Mouse (Mus musculus): ENCODE data around the gene Sars2. TPM values are rescaled to one million over a fixed set of nuclear protein-coding genes. Genes with fewer than 3 reads are reported as not detected.

The Sars2 gene
- total RNA-seq, 2 experiments from 2014 or later, result 1.3 to 4.4 TPM

DNA sequence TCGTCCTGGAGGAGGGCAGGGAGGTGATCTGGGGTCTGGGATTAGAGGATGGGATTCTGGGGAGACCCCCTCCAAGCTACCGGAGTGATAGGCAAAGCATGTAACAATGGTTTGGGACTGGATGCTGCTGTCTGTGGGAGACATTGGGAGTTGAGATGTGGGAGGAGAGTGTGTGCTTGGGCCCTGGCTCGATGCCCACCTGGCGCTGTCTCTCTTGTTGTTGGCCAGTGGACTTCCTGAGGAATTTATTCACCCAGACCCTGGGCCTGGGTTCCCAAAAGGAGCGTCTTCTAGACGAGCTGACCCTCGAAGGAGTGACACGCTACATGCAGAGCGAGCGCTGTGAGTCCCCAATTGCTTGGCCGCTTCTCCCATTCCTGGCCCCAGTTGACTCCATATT, 30.1 kb downstream of the Sars2 start:
- no peak for ATAC-seq (replicated peaks; ENCODE audit: low FRiP score, poor library complexity, severe bottlenecking)

DNA sequence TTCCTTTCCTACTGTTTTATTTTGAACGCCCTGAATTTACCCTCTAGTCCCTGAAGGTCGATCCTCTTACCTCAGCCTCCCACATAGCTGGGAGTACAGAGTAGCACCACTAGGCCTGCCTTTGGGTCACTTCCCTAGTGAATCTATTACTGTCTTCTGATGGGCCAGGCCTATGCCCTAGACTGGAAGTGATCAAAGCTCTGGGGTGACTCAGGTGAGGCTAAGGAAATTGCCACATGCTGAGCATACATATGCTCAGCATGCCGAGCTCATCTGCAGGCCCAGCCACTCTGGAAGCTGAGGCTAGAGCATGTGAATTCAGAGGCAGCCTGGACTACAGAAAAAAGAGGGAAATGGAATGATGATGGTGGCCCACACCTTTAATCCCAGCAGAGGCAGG, 31.4 kb downstream of the Sars2 start:
- no peak for ATAC-seq (replicated peaks; ENCODE audit: low FRiP score, poor library complexity, severe bottlenecking)

DNA sequence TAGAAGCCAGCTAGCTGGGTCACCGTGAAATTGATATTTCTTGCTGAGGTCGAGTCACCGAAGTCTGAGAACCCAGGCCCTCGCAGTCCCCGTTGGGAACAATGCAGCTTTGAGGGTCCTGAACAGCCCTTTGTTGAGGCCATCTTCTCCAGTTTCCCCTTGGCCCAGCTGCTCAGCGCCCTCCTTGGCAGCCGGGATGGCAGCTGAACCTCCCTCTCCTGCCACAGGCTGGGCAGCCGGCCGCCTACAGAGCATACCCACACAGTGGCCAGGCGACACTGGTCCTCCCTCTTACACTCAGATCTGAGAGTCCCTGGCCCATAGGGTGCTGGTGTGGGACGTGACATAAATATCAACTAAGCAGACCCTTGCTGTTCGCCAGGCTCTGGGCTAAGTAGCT, 32.4 kb downstream of the Sars2 start:
- ATAC-seq (replicated peaks; ENCODE audit: low FRiP score, poor library complexity, severe bottlenecking), result no peak

DNA sequence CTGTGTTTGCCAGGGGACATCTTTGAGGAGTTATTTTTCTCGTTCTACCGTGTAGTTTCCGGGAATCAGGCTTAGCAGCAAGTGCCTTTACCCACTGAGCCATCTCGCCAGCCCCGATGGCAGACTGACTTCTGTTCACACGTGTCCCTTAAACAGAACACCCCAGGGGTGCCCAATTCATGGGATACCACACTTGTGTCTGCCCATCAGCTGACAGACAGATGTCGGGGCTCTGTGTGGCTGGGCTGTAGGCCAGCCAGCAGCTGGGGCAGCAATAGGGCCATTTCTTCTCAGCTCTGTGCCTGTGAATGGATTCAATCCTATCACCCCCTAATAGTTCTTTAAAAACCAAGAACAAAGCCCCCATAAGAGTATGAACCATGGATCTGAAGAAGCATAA, 33.3 kb downstream of the Sars2 start:
- no peak for ATAC-seq (replicated peaks; ENCODE audit: low FRiP score, poor library complexity, severe bottlenecking)

DNA sequence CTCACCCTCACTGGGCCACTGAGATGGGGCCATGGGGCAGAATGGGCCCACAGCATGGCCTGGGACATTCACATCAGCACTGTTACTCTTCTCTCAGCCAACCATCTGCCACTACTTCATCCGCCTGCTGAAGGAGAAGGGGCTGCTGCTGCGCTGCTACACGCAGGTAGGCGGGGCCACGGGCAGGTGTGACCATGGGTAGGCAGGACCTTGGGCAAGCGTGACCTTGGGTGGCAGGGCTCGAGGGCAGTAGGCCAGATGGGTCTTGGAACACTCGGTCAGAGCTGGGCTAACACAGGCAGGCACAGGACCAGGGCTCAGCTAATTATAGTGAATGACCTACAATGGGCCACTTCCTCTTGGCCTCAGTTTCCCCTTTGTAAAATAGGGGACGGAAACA, 37.0 kb downstream of the Sars2 start:
- no peak for ATAC-seq (replicated peaks; ENCODE audit: low FRiP score, poor library complexity, severe bottlenecking)

DNA sequence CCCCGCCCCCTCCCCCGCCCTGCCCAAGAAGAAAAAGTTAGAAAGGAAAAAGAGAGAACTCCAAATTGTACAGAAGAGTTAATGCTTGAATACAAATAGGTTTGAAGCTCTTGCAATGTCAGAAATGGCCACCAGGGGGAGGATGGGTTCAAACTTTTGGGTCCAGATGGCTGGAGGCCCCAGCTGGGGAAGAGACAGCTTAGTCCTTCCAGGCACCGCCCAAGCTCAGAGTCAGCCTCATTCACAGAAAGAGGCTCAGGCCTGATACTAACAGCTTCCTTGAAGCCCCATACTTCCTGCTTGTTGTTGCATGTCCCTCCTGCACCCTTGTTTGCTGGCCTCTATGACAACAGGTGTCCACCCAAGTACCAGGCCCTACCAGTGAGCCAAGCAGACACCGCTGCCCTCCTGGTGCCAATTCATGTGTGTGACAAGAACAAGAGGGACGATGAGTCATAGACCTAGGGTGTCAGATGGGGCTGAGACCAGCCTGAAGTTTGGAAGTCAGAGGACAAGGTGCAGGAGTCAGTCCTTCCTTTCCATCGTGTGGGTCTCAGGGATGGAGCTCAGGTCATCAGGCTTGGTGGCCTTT, 38.4 kb downstream of the Sars2 start:
- peak; percentile 73 for ATAC-seq (replicated peaks; ENCODE audit: low FRiP score, poor library complexity, severe bottlenecking)

DNA sequence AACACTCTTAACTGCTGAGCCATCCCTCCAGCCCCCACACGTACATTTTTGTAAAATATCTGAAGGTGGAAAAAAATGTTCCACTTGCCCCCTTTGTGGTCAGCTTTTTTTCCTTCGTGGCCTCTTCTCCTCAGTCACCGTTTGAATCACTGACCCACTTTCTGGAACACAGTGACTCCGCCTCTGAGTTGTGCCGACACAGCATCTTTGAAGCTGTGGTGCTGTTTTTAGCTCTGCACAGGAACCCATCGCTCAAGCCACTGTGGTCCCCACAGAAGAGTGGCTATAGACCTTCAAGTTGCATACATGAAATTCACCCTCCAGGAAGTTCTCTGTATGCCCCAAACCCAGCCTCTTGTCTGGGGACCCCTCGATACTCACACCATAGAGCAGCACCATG, 39.1 kb downstream of the Sars2 start:
- no peak for ATAC-seq (replicated peaks; ENCODE audit: low FRiP score, poor library complexity, severe bottlenecking)

DNA sequence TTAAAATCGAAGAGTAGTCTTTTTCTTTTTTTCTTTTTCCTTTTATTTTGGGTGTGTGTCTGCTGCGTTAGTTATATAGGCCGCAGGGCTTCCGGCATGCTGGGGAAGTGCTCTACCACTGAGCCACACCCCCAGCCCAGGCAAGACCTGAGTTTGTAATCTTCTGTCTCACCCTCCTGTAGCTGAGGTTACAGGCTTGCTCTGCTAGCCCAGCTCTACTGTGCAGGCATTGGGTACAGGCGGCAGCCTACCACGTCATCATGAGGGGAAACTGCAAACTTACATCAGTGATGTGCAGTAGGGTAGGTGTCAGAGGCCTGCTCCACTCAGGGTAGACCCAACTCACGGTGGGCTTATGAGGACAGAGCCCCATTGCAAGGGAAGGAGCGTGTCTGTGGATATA, 39.5 kb downstream of the Sars2 start:
- no peak for ATAC-seq (replicated peaks; ENCODE audit: low FRiP score, poor library complexity, severe bottlenecking)

DNA sequence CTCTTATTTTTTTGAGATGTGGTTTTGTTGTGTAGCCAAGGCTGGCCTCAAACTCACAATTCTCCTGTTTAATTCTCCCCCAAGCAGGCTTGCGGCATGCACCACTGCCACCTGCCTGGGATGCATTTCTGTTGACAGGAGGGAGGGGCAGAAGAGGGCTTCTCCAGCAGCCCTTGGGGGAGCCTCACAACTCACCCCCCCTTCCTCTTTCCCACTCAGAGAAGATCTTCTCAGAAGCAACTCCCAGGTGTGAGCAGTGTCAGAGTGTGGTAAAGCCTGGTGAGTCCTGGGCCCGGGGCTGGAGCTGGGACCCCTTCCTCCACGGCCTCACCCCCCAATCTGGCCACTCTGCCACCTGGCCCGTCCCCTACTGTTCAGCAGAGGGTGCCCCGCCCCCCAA, 43.4 kb downstream of the Sars2 start:
- ATAC-seq (replicated peaks; ENCODE audit: low FRiP score, poor library complexity, severe bottlenecking), result no peak

DNA sequence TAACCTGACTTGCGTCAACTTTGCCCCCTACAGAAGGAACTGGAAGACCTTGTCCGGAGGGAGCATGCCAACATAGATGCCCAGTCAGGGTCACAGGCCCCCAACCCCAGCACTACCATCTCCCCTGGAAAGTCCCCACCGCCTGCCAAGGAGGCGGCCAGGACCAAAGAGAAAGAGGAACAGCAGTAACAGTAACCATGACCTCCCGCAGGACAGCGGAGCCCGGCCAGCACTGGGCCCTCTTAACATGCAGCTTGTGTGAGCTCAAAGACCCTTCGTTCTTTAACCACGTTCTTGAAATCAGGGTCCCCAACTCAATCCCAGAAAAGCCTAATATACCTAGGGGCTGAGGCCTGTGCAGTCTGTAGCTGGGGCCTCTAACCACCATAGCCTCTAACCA, 46.1 kb downstream of the Sars2 start:
- no peak for ATAC-seq (replicated peaks; ENCODE audit: low FRiP score, poor library complexity, severe bottlenecking)

DNA sequence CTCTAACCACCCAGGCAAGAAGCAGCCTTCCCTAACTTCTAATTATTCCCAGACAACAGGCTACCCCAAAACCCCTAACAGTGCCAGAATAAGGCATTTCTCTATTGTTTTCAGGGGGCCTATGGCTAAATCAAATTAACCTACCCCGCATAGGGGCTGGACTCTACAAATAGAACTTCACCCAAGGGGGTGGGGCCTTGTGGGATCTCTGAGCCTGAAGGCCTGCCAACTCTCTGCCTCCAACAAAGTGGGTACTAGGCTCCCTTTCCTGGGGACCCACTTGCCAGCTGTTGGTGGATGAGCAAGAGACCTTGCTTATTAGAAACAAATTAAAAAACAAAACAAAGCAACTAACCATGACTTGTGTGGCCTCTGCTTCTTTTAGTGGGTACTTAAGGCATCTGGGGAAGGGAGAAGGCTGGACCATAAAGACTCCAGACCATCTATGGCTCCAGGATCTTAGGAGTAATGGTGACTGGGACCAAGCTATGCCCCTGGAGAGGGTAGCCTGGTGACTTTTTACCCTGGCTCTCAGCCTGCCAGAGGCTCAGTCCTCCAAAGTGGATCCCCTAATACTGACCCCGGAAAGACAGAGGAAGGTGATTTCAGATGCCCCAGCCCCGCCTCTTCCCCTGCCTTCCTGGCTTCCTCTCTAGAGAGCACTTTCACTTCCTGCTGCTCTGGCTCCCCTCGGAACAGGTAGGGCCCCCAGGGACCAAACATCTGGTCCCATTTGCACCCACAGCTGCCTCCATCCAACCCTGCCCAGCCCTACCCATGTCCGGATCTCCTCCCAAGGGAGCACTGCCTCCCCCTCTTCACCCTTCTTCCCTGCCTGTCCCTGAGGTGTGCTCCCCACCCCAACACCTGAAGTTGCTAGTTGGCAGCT, 46.8 kb downstream of the Sars2 start, which contains the start of gene Rinl:
TSS of gene Rinl (plus strand) at position 663 of the 889 bp plus-strand sequence.
- no peak for ATAC-seq (replicated peaks; ENCODE audit: low FRiP score, poor library complexity, severe bottlenecking)

DNA sequence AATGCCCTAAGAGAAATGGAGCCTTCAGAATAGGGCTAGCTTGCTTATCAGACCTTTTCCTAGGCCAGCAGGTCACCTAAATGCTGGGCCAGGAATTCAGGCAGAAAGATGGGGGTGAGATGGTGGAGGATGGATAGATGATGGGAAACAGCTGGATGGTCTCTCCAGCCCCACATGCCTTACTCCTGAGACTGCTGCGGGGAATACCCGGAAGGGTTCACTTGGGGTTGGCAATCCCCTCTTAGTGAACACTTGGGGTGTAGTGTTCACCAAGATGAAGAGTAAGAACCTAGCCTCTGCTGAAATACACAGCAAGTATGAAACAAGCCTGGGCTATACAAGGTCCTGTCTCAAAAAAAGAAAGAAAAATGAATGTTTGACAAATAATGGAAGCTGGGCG, 47.4 kb downstream of the Sars2 start:
- no peak for ATAC-seq (replicated peaks; ENCODE audit: low FRiP score, poor library complexity, severe bottlenecking)

DNA sequence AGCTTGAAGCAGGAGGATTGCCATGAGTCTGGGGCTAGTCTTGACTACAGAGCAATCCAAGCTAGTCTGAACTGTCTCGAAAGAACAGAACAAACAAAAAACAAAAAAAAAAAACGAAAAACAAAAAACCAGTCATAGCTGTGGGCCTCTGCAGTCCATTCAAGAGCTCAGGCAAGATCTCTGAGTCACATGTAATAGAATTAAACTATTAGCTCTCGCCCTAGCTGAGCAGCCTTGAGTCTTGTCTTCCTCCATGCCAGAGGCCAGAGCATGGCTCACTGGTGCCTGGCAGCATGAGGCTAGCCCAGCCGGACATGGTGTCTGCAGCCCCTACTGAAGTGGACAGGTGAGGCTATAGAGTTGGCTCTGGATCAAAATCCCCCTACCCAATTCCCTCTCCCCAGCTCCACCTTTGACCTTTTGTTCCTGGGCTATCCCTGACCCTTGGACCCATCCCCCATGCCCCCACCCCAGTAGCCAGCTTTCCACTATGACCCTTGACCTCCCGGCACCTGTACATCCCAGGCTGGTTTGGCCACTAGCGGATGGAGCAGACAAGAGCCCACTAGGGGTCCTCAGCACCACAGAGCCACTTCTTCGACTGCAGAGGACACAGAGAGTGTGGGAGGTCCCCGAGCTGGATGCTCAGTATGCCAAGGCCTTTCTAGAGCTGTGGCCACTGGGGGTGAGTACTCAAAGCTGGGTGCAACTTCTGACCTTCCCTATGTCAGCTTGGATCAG, 48.4 kb downstream of the Sars2 start:
- no peak for ATAC-seq (replicated peaks; ENCODE audit: low FRiP score, poor library complexity, severe bottlenecking)

DNA sequence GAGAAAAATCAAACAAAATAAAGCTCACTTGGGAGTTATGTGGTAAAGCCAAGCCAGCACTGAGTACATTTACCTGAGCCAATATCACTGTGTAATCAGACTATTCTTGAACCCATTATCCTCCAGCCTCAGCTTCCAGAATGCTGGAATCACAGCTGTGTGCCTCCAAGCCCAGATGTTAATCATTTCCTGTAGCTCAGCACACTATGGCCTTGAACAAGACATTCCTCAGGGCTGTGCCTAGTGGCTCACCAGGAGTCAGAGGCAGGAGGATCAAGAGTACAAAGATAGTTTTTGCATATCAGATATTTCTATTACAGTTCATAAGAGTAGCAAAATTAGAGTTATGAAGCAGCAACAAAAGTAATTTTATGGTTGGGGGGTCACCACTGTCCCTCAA, 49.9 kb downstream of the Sars2 start:
- no peak for ATAC-seq (replicated peaks; ENCODE audit: low FRiP score, poor library complexity, severe bottlenecking)

DNA sequence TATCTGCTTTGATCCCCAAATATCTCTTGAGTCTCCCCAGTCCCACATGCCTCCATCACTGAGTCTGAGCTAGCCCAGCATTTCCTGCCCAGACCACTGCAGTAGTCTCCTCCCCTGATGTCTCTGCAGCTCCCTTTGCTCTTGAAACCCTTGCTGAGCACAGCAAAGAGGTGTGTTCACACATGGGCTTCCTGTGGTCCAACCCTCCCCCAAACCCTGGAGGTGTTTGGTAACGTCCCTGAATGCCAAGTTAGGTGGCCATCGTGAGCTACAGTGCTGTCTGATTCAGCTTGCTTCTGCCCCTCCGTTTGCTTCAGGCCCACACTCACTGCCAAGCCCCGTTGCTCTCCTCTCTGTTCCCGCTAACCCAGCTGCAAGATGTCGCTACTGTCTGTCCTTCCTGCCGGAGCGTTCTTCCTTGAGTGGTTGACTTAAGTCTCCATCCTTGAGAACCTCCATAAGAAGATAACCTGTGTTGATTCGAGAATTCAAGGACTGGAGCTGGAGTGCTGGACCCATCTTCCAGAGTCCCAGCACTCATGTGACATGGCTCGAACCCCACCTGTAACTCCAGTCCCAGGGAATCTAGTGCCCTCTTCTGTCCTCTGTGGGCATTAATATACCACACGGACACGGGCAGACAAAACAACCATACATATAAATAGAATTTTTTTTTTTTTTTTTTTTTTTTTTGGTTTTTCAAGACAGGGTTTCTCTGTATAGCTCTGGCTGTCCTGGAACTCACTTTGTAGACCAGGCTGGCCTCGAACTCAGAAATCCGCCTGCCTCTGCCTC, 50.8 kb downstream of the Sars2 start:
- ATAC-seq (replicated peaks; ENCODE audit: low FRiP score, poor library complexity, severe bottlenecking), result no peak

DNA sequence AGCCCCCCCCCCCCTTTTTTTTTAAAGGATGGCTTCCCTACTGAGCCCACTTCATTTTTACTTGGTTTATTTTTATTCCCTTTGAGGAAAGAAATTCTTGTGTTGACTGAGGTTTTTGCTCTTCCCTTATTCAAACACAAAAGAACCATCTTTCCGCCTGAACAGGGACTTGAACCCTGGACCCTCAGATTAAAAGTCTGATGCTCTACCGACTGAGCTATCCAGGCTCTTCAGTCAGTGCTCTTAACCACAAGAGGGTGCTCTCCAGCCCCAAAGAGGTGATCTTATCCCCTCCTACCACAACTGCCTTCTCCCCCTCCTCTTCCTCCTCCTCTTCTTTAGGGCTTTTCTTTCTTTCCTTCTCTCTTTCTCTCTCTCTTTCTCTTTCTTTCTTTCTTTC, 52.0 kb downstream of the Sars2 start:
- ATAC-seq (replicated peaks; ENCODE audit: low FRiP score, poor library complexity, severe bottlenecking), result no peak

DNA sequence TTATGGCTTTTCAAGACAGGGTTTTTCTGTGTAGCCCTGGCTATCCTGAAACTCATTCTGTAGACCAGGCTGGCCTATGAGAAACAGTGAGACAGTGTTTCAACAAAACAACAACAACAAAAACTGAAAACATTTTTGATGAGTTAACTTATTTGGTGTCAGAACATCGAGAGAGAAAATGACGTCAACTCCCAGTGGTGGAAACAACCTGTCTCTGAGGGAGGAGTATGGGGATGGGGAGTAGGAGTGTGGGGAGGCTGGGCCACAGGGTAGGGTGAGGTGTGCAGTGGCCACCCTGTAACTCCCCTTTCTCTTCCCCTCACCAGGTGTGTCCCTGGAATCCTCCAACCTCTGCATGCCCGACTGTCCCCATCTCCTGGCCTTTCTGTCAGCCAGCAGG, 52.7 kb downstream of the Sars2 start:
- no peak for ATAC-seq (replicated peaks; ENCODE audit: low FRiP score, poor library complexity, severe bottlenecking)

DNA sequence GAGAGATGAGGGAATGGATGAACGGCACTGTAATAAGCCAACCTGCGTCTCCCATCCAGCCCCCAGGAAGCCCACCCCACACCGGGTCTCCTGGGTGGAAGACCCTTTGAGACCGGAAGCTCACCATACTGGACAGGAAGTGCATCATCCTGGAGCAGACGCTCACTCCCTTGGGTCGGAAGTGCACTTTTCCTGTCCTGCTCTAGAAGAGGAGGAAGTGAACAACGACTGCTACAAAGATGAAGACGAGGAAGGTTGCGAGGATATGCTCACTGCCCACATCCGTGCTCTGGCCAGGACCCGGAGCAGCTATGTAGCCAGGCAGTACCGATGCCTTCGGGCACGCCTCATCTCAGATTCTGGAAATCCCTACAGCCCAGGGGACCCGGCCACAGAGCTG, 54.0 kb downstream of the Sars2 start:
- no peak for ATAC-seq (replicated peaks; ENCODE audit: low FRiP score, poor library complexity, severe bottlenecking)

DNA sequence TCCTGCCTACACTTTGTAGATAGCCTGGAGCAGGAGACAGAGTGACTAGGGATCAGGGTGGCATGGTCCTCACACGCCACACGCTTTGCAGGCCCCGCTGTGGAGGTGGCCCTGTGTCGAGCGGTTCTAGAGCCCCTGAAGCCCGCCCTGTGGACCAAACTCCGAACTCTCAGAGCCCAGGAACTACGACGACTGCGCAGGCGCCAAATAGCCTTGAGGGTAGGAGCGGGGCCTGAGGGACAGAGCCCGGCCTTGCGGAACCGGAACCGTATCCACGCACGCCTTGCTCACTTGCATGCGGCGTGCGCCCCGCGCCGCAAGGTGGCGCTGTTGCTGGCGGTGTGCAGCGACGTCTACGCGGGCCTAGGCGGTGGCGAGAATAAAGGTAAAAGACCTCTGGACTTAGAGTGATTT, 54.8 kb downstream of the Sars2 start:
- peak; percentile 84 for ATAC-seq (replicated peaks; ENCODE audit: low FRiP score, poor library complexity, severe bottlenecking)

DNA sequence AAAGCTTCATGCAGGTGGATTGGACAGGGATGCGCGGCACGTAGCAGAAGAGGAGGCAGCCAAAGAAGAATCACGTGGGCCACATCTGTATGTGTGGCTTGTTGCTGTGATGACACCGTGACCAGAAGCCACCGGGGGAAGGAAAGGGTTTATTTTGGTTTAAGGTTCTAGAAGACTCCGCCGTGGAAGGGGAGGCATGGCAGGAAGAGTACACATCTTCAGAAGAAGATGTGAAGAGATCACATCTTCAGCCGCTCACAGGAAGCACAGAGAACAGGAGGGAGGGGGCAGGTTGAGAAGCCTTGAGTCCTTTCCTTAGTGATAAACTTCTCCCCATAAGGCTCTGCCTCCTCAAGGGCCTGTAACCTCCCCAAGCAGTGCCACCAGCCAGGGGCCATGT, 58.2 kb downstream of the Sars2 start:
- ATAC-seq (replicated peaks; ENCODE audit: low FRiP score, poor library complexity, severe bottlenecking), result no peak
